Mouse (Mus musculus) G1E (cell line): ENCODE data around the gene Tmem30c.

ENCODE experiments used
- CTCF ChIP-seq: IDR thresholded peaks from 2 replicates; pipeline ENCODE4 v1.5.1; 2012; ENCODE audit warnings: low read depth, low read length, inconsistent platforms, mixed read lengths
- GATA1 ChIP-seq: IDR thresholded peaks from 2 replicates; pipeline ENCODE4 v1.6.1; 2012; ENCODE audit warnings: borderline replicate concordance, low read length, inconsistent platforms, mixed read lengths

DNA sequence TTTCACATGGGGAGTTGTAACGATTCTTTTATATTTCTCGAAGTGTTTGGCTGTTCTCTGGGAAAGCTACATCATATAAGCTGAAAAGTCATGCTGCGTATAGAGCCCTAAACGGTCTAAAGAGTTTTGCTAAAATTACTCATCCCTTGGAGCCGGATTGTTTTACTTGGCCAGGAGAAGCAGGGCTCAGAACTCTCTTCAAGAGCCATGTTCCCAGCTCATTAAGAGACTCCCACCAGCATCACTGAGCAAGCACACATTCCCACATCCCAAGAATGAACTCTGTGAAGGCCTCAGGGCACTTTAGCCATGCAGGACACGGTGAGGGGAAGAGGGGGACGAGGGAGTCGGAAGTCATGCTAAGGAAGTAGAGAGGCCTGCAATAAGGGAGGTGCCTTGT is 36.4 kb upstream of the Tmem30c start:
- TF ChIP-seq CTCF, result no peak
- no peak for TF ChIP-seq GATA1
